Mouse (Mus musculus) embryo, embryonic 10.5 days (tissue): ENCODE measurements around the gene Zg16.
A peak's percentile ranks its signal among the peaks of the same experiment; 100 is the strongest.

ENCODE experiments used
- DNase-seq: peaks from one replicate; pipeline ENCODE4 v3.0.0-alpha.2; 2015; ENCODE audit warnings: low spot score

Zg16 gene

DNA sequence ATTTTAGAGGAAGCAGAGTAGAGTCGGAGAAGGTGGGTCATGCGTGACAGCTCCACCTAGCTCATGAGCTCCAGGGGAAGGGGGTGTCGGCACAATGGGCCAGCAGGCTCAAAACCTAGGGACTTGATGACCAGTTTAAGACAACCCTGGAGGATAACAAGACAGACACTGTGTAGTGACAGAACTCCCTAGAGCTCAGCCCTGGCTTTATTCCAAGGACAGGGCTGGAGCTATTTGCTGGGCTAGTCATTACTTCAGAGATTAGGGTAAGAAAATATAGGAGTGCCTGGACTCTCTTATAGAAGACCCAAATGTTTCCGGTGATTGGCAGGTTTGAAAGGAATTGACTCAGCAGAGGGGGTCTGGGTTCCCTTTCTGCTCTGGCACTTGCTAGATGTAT, 13.9 kb downstream of the Zg16 start:
- DNase-seq = no peak

DNA sequence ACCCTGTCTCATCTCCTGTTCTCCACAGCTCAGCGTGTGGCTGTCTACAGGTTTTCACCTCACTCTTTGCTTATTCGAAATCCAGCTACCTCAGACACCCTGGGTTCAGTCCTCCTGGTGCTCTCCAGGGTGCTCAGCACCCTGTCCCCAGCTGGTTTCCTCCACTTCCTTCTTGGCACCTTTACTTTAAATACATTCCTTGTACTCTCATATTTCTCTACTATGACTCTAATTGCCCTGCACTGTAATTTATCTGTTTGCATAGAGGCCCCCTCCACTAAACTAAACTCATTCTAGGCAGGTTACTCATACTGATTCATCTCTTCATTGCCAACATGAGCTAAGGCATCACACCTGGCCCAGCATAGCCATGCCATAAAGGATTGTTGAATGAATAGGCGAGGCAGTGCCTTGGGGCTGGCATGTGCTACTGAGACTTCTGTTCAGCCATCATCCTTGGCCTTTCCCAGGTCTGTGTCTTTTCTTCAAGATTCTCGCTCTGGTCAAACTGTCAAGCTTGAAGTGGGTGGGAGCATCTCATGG, 16.2 kb downstream of the Zg16 start:
- DNase-seq = no peak

DNA sequence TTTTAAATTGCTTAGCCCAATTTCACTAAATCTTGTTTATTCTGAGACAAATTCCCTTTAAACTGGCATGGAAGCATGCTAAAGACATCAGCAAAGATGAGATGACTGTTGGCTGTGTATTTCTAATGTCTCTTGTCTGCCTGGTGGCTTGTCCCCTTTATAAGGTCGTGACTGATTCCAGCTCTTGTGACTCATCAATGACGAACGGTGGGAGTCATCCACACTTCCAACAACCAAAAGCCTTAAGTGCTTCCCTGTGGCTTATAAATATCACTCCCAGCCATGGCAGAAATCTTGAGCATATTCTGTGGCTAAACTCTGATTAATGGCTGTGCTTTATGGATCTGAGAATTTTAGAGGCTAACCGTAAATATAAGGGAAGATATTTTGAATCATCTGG, 20.8 kb downstream of the Zg16 start:
- no peak for DNase-seq

DNA sequence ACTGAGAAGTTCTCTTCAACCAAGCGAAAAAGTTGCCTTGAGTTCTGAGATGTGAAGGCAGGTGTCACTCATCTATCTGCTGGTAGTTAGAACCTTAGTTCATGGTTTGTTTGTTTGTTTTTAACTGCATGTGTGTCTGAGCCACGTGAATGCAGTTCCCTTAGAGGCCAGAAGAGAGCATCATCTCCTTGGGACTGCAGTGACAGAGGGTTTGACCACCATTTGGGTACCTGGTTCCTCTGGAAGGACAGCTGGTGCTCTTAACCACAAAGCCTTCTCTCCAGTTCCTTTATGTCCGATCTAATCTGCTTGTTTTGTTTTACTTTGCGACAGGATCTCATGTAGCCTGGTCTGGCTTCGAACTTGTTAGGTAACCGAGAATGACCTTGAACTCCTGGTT, 21.6 kb downstream of the Zg16 start:
- DNase-seq = no peak

DNA sequence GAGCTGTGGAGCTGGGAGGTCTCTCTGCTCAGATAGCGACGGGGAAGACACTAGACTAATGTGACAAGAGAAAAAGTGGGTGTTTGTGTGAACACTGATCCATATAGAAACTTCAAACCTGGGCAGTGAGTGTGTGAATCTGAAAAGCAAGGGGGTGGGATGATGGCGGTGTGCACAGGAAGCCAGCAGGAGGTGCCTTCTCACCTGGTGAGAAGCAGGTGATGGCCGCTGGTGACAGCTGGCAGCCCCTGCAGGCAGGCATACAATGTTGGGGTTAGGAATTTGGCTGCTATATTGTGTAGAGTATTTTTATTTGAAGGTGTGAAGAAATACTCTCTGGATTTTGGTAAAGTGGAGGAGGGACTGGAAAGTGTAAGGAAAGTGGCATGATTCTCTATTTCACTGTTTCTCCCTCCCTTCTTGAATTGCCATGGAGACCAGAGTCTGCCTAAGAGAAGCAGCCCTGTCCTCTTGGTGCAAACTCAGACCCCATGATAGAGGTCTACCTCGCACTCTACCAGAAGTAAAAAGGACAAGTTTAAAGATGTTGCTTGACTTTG, 32.0 kb downstream of the Zg16 start:
- no peak for DNase-seq

DNA sequence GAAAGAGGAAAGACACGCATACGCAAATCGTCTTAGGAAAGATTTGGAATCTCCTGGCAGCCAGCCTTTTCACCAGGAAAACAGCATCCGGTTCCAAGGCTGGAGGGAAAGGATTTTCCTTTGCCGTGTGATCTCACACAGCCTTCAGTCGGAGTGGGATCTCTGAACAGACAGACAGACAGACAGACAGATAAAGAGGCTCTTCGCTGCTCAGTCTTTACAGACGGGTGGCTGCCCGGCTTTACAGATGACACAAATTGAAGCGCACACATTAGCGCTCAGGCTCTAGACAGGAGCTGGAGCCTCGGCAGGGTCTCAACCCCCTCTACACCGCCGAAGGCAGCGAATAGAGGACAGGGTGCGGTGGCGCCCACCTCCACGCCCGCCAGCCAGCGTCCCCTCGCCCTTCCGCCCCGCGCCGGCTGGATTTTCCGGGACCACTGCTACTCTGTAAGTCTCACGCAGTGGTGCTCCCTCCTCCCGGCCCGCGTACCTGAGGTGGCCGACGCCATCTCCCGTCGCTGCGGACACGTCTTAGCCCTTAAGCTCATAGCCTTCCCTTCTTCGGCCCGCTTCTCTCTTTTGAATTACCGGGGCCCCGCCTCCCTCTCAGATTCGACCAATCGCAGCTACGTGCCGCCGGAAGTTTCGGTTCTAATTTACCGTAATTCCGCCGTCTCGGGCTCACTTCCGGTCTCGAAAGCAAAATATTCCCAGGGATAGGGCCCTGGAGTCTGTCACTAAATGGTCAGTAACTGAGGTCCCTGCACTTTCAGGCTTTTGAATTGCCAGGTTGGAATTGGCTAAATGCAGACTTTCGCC, 45.1 kb downstream of the Zg16 start, which contains the start of gene Kif22:
Gene Kif22, minus strand, starts transcription at position 621 of the 822 bp plus-strand sequence.
- peak; percentile 97 for DNase-seq

DNA sequence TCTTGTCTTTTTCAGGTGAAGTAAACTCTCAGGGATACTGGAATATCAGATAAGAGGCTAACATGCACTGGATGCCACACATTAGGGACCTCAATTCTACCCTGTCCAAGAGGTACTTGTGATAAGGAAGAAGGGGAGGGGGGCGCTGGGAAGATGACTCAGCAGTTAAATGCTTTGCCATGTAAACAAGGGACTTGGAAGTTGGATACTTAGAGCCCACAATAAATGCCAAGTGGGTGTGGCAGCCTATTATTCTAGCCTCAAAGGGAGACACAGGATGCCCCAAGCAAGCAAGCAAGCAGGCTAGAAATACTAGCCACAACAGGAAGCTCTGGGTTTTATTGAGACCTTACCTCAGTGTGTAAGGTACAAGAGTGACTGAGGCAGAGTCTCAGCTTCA, 55.9 kb downstream of the Zg16 start:
- no peak for DNase-seq

DNA sequence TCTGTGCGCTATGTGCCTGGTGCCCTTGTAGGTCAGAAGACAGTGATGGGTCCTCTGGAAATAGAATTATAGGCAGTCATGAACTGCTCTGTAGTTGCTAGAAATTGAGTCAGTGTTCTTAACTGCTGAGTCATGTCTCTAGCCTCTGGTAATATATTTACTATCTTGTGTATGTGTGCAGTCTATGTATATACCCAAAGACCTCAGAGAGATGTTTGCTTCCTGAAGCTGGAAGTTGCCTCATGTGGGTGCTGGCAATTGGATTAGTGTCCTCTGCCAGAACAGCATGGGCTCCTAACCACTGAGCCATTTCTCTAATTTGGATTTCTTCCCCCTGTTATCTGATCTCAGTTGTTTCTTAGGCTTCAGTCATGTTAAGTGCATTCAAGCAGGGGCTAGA, 57.0 kb downstream of the Zg16 start:
- no peak for DNase-seq

DNA sequence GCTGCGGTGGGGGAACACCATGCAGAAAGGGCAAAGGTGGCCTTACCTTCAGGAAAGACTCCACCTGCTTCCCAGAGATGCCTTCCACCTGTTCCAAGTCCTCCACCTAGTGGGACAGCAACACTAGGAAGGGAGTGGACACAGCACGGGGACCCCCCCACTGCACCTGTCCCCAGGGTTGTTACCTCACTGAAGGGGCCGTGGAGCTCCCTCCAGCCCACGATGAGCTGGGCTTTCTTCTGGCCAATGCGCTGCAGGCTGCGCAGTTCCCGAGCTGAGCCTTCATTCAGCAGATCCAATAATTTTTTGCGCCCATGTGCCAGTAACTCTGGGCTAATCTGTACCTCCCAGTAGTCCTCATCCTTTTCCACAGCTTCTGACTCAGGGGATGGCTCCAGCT, 59.2 kb downstream of the Zg16 start:
- DNase-seq = no peak

DNA sequence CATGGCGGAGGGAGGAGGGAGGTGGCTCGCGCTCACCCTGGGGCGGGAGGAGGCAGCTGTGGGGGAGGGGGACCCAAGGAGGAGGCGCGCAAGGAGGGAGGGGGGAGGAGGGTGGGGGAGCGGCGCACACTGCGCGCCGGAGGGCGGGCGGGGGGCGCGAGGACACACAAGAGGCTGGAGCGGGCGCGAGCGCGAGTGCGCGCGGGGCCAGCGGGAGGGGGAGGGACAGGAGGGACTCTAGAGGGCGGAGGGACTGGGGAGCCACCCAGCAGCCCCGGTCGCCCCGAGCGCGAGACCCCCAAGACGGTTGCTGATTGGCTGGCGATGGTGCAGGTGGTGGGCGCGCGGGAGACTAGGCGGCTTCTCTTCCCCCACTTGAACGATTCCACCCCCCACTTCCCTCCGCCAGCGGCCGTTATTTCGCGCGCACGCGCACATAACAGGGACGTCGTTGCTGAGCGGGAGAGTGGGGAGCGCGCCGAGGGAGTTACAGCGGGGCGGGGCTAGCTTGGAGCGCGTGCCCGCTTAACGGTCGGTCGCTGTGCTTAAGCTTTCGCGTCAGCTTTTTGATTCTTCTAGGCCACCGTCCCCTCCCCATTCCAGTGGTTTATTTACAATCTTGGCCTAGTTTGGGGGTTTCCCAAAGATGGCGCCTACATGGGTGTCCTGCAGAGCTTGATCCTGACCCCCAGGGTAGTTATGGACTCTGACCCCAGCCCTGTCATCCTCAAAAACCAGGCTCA, 60.0 kb downstream of the Zg16 start, which contains the start of gene Maz:
Gene Maz, minus strand, starts transcription at position 54 of the 743 bp plus-strand sequence.
- DNase-seq = peak; percentile 100

DNA sequence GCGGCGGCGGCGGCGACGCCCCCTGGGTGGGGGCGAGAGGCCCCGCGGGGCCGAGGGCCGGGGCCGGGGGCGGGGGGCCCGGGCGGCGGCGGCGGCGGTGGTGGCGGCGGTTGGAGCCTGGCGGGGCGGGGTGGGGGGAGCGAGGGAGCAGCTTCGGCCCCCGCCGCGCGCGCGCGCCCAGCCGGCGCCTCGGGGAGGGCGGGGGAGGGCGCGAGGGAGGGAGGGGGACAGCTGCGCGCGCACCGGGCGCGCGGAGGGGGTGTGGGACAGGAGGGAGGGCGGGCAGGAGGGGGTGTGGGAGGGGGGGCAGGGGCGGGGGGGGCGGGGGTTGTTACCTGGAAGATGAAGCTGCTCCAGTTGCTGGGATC, 60.5 kb downstream of the Zg16 start:
- no peak for DNase-seq

DNA sequence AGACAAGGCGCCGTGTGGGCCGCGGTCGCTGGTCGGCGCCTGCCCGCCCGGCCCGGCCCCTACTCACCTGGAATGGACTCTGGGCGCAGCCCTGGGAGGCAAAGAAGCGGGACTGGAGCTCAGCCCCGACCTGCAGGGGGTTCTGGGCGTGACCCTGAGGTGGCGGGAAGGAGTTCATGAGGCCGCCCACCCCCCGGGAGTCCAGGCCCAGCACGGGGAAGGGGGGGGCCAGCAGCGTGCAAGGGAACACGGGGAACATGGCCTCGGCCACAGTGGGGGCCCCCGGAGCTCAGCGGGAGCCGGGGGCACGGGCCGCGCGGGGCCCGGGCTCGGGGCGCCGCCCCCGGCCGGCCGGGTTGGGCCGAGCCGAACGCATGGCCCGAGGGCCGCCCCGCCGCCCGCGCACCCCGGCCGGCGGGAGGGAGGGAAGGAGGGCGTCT, 60.9 kb downstream of the Zg16 start:
- peak; percentile 80 for DNase-seq

DNA sequence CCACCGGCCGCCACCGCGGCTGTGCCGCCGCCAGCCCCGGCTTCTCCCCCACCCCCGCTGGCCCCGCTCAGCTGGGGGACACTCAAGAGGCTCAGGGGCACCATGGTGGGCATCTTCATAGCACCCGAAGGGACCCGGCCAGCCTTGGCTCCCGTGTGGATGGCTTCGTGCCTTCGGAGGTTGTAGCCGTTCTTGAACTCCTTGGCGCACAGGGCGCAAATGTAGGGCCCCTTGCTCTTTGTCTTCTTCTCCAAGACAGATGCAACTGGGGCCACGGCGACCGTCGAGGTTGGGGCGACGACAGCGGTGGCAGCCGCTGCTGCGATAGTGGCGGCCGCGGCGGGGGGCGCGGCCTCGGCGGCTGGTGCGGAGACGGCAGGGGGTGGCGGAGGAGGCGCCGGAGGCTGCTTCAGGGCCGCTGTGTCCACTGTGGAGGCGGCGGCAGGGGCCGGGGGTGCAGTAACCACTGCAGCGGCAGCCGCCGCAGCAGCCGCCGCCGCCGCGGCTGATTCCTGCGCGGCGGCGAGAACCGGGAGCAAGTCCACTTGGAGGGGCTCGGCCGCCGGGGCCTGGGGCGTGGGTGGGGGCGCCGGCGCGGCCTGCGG, 61.5 kb downstream of the Zg16 start:
- DNase-seq = no peak

DNA sequence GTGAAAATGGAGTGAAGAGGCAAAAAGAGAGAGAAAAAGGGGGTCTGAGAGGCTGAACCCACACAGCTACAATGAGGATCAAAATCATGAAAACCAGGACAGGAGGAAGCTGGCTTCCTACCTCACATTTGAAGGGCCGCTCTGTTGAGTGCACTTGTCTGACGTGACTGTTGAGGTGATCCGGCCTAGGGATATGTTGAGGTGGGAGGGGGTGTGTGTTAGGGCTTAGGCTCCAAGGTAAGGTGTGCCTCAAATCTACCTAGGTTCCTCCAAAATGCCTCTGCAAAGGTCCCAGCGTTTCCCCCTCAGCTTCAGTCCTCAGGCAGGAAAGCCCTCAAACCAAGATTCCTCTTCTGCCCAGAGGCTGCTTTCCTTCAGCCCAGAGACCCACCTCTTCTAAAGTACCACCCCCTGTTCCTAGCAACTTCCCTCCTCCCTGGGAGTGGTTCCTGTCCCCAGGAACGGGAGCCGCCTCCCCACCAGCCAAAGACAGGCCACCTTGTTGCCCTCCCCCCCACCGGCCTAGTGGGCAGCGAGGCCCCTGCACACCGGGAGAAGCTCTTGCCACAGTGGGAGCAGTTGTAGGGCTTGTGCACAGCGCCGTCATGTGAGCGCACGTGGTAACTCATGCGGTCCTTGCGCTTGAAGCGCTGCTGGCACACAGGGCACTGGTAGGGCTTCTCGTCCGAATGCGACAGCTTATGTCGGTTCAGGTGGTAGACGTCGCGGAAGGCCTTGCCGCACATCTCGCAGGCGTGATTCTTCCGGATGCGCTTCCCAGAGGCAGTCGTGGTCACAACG, 62.2 kb downstream of the Zg16 start:
- DNase-seq = peak; percentile 85

DNA sequence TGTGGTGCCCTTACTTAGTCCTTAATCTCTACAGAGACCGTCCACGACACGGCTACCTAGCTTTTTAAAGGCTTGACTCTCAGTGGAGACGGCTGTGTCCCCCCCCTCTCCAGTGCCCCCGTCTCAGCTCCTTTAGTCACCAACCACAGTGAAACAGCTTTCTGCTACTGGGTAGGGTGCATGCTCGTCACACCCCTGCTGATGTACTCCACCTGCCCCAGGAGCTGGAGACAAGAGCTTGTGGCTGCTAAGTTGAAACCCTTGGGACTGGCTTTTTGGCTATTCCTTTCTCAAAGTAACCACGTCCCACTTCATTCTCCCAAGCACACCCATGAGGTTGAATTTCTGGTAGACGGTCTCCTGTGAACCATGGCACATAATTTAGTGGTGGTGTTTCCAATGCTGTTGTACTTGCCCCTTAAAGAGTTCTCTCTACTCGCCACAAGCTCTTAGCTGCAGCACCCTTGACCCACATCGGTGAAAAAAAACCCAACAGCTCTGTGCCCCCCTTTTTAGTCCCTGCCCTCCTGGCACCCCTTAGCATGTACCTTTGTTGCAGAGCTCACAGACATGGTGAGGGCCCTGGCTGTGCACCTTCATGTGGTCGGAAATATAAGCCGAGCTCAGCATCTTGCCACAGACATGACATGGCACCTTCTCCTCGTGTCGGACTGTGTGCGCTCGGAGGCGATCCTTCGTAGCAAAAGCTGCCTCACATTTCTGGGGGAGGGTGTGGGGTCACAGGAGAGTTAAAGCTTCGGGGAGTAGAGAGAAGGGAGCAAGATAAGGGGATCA, 63.0 kb downstream of the Zg16 start:
- no peak for DNase-seq

DNA sequence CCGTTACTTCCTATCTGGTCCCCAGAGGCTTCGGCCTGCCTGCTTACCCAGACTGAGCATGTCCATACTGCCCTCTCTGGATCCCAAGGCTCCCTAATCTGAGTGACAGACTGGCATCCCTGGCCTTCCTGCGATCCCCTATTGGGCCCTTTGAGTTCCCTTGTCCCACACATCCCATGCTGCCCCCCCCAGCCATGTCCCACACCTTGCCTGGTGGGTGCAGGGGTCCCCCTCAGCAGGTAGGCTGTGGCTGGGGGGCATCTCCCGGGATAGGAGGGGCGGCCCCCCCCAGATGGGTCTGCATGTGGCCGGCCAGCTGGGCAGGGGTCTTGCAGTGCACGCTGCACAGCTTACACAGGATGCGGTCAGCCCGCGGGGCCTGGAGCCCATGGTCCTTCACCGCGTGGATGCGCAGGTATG, 63.8 kb downstream of the Zg16 start:
- no peak for DNase-seq

DNA sequence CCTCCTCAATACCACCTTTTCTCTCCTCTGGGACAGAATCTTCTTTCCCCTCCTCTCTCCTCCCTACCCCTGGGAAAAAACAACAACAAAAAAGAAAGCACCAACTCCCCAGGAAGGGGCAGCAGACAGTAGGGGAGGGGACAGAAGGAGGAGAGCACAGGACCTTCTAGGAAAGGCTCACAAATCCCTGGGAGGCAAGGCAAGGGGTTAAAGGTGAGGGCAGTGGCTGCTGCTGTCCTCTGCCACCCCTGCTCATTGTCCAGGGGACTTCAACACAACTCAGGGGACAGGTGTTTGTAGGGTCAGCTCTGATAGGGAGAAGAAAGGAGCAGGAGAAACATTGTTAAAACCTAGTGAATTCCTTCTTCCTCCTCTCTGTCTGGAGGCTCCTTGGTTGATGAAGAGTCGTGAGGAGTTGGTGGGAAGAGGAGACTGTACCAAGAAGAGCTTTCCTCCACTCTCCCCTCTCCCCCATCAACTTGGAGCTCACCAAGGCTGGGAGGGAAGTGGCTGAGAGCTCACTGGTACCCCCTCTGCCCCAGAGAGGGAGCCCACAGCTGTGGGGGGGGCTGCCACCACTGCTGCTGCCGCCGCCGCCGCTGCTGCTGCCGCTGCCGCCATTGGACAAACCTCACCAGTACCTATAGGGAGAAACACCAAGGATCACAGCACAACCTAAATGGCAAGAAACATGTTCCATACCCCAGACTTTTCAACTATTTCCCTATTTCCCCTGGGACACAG, 64.4 kb downstream of the Zg16 start:
- no peak for DNase-seq

DNA sequence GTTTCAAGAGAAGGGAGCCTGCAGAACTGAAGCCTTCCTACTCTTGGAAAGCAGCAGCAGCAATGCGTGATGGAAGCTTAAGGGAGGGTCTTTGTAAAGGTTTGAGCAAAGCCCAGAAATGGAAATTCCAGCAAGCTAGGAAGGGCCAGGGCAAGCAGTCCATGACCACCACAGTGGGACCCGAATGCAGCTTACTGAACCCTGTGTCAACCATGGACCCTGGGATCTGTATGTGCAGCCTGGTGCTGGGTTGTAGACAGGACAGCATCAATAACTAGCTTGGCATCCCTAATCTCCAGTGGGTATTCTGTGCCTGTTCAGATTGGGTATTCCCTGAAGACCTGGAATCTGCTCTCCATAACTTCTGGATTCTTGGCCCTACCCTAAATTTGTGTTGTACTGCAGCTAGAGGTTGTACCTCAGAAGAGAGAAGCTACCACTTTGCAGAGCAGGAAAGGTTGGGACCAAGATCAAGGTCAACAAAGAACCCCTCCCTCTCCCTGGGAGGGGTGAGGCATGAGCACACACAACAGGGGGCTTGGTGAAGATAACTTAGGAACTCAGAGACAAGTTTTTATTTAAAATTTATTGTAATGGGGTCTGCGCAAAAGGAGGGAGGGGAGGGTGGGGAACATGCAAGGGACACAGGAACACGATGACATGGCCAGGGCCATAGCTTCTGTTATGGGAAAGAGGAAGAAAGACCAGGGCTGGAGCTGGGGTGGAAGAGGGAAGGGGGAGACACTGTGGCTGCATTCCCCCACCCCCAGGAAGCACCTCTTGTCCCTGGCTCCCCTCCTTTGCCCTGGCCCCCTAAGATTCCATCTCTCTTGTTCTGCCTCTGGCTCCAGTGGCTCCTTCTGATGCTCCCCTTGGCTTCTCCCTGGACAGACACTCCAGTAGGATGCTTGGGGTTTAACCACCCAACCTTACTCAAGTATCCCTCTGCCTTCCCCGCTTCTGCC, 65.3 kb downstream of the Zg16 start:
- DNase-seq = peak; percentile 53
